Mouse (Mus musculus) gastrocnemius, postnatal 36 days (tissue): ENCODE results near the gene Setd7. TPM values are rescaled to one million over a fixed set of nuclear protein-coding genes. Genes with fewer than 3 reads are reported as not detected.
A peak's percentile ranks its signal among the peaks of the same experiment; 100 is the strongest.

Experiments used
- DNase-seq, 2 experiments: peaks; one replicate each; pipeline ENCODE4 v3.0.0; 2022
- intact Hi-C: fragments of 180-260 bp; cut with DNase I; formaldehyde crosslinking; loops from one replicate; pipeline ENCODE4 v1.15.1; 2025
- total RNA-seq, 2 experiments: library from RNA; stranded (reverse); gene quantifications; 2 replicates each; pipeline ENCODE4 v1.2.3; 2021

Gene Setd7
- total RNA-seq, 2 experiments from 2014 or later = 144 to 153 TPM

- intact Hi-C loops = loop anchor here (5.0 kb wide), 1 partner anchor 49 kb away; no protein-coding TSS in a partner anchor
- peak in 1 of 2 experiments; percentile 31 for DNase-seq
These were observed 672 bp upstream of the Setd7 start for GRCm38 (mm10) chr3:51561109-51561992.

- intact Hi-C loops = loop anchor here (5.0 kb wide), 1 partner anchor 48 kb away; no protein-coding TSS in a partner anchor
- DNase-seq = peak; percentile 74 to 79
These were observed 857 bp downstream of the Setd7 start for GRCm38 (mm10) chr3:51559594-51560450.

GRCm38 (mm10) chr3:51555583-51555982, 5.1 kb downstream of the Setd7 start:
- intact Hi-C loops = no loop called here

GRCm38 (mm10) chr3:51554836-51555235, 5.8 kb downstream of the Setd7 start:
- no peak for DNase-seq
- intact Hi-C loops = no loop called here

More at GRCm38 (mm10) chr3:51555583-51555982, 5.1 kb downstream of the Setd7 start:
- no peak for DNase-seq

- no peak for DNase-seq
- intact Hi-C loops = no loop called here
These were observed 6.6 kb downstream of the Setd7 start for GRCm38 (mm10) chr3:51554067-51554466.

GRCm38 (mm10) chr3:51553497-51553875, 7.2 kb downstream of the Setd7 start:
- DNase-seq = peak; percentile 71 to 79
- intact Hi-C loops = no loop called here

- peak in 1 of 2 experiments; percentile 29 for DNase-seq
These were observed 7.7 kb downstream of the Setd7 start for GRCm38 (mm10) chr3:51552841-51553496.

GRCm38 (mm10) chr3:51552197-51552596, 8.5 kb downstream of the Setd7 start:
- no peak for DNase-seq
- intact Hi-C loops = no loop called here

More at GRCm38 (mm10) chr3:51552841-51553496, 7.7 kb downstream of the Setd7 start:
- intact Hi-C loops = no loop called here

- no peak for DNase-seq
- intact Hi-C loops = no loop called here
These were observed 11.6 kb downstream of the Setd7 start for GRCm38 (mm10) chr3:51548987-51549579.

GRCm38 (mm10) chr3:51547577-51547976, 13.1 kb downstream of the Setd7 start:
- no peak for DNase-seq
- intact Hi-C loops = no loop called here

GRCm38 (mm10) chr3:51544442-51545128, 16.1 kb downstream of the Setd7 start:
- intact Hi-C loops = no loop called here
- DNase-seq = no peak

GRCm38 (mm10) chr3:51540659-51541058, 20.0 kb downstream of the Setd7 start:
- intact Hi-C loops = no loop called here
- DNase-seq = no peak

- intact Hi-C loops = no loop called here
These were observed 20.9 kb downstream of the Setd7 start for GRCm38 (mm10) chr3:51539567-51540408.

GRCm38 (mm10) chr3:51534013-51534412, 26.7 kb downstream of the Setd7 start:
- intact Hi-C loops = no loop called here
- DNase-seq = no peak

More at GRCm38 (mm10) chr3:51539567-51540408, 20.9 kb downstream of the Setd7 start:
- DNase-seq = peak; percentile 54 to 76

GRCm38 (mm10) chr3:51533573-51533972, 27.1 kb downstream of the Setd7 start:
- intact Hi-C loops = no loop called here
- DNase-seq = no peak

GRCm38 (mm10) chr3:51532282-51532620, 28.4 kb downstream of the Setd7 start:
- DNase-seq = no peak
- intact Hi-C loops = no loop called here

- intact Hi-C loops = no loop called here
- DNase-seq = peak in 1 of 2 experiments; percentile 58
These were observed 29.0 kb downstream of the Setd7 start for GRCm38 (mm10) chr3:51531473-51532281.

GRCm38 (mm10) chr3:51526891-51527290, 33.8 kb downstream of the Setd7 start:
- intact Hi-C loops = no loop called here

More at GRCm38 (mm10) chr3:51526891-51527290, 33.8 kb downstream of the Setd7 start:
- DNase-seq = no peak
